Mouse (Mus musculus) spleen, postnatal 36 days (tissue): Measurements from ENCODE around the gene Pdxk.
A peak's percentile ranks its signal among the peaks of the same experiment; 100 is the strongest.
"Not testable (repeated sequence)": the region's sequence is repeated elsewhere in the genome, so short reads cannot be mapped to it uniquely, and the experiment has no call there.

Experiments used
- DNase-seq, 2 experiments: peaks; one replicate each; pipeline ENCODE4 v3.0.0; 2022; ENCODE audit warnings: low spot score in 2 of 2, mixed read lengths in 1 of 2

The Pdxk gene

GRCm38 (mm10) chr10:78420929-78421328, 43.8 kb downstream of the Pdxk start:
- DNase-seq = no peak

GRCm38 (mm10) chr10:78418791-78419190, 46.0 kb downstream of the Pdxk start:
- no peak for DNase-seq

- no peak for DNase-seq
Observed at GRCm38 (mm10) chr10:78417888-78418287, 46.9 kb downstream of the Pdxk start.

GRCm38 (mm10) chr10:78414936-78415335, 49.8 kb downstream of the Pdxk start:
- DNase-seq = not testable (repeated sequence)

DNA sequence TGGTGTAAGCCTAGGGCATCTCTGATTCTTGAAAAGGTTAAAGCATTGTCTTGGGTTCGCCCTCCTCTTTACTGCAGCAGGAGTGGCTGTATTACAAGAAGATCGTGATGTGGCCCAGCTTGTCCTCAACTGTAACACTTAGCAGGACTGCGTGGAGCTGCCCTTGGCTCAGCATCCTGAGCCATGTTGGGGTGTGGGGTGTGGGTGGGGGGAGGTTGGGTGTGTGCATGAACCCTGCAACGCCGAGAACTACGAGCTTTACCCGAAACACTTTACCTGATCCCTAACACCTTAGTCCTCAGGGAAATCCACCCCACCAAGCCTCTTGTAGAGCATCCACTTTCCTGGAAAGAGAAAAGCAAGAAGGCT, 51.6 kb downstream of the Pdxk start:
- no peak for DNase-seq

DNA sequence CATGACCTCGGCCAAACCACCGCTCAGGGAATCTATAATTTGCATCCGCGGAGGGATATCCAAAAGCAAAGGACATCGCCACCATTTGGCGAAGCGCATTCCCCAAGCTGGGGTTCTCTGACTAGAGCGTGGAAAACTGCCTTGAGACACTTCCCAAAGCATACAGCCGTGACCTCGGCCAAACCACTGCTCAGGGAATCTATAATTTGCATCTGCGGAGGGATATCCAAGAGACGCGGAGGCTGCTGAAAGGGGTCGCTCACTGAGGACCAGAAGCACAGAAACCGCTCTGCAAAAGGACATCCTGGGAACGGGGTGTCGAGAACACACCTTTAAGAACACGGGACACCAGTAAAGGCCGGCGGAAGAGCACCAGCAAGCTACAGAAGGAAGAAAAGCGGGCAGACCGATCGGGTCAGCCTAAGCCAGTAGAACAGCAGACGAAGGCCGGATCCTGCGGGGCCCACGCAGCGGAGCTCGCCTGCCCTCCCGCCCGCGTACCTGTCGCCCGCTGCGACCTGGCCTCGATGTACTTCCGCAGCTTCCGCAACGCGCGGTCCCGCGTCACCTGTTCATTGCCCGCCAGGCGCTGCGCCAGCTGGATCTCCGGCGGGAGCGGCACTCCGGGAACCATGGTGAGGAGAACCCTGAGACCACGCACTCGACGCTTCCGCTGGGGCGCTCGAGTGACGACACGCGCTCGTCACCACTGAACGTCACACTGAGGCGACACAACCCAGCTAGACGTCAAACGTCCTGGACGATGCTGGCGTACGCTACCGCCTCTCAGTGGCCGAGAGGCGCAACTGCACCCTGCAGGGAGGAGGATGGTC, 52.2 kb downstream of the Pdxk start, which contains the start of gene Rrp1:
TSS of gene Rrp1 (minus strand) at position 725 of the 833 bp plus-strand sequence.
- DNase-seq = peak; percentile 90 to 92

DNA sequence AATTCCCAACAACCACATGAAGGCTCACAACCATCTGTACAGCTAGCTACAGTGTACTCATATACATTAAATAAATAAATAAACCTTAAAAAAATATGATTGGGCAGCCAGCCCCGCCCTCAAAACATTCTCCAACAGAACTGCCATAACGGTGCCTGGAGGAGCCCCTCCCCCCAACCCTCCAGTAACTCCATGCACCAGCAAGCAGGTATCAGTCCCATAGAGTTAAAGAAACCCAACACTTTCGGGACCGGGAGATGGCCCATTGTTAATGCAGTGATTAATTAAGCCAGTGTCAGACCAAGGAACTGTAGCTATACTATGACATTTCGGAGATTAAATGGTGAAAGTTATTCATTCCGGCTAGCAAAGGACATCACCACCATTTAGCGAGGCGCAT, 52.9 kb downstream of the Pdxk start:
- DNase-seq = no peak

DNA sequence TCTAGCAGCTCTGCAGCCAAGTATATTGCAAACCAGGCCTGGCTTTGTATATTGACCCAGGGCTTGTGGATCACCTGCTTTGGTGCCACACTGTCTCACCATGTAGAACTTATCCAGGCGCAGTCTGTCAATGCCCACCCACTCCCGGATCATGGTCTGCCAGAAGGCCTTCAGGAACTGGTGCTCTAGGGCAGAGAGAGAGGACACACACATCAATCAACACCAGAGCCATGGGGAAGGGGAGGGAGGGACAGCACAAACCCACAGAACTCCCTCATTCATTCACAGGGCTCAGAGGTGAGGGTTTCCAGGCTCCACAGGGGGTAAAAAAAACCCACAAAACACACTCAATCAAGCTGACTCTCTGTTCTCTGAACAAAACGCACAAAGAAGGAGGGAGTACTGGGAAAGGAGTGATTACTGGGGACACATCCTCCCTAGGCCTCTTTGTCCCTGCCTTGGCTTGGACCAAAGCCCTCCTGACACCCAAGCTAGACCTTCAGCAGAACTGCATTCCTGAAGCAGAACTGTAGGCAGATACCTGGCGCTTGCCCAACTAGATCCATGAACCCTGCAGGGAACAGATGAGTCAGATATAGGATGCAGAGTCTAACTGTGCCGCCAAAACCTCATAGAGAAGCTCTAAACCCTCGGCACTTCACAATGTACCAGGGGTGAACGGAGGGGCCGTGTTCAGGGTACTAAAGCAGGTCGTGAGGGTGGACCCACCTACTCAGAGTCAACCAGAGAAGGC, 55.6 kb downstream of the Pdxk start:
- no peak for DNase-seq

- DNase-seq = no peak
Observed at GRCm38 (mm10) chr10:78407132-78407531, 57.6 kb downstream of the Pdxk start.

- DNase-seq = no peak
Observed at GRCm38 (mm10) chr10:78406152-78406551, 58.6 kb downstream of the Pdxk start.

GRCm38 (mm10) chr10:78402301-78402922, 62.4 kb downstream of the Pdxk start:
- no peak for DNase-seq

- DNase-seq = no peak
Observed at GRCm38 (mm10) chr10:78401127-78401526, 63.6 kb downstream of the Pdxk start.

GRCm38 (mm10) chr10:78399090-78399657, 65.6 kb downstream of the Pdxk start:
- peak; percentile 36 to 44 for DNase-seq

DNA sequence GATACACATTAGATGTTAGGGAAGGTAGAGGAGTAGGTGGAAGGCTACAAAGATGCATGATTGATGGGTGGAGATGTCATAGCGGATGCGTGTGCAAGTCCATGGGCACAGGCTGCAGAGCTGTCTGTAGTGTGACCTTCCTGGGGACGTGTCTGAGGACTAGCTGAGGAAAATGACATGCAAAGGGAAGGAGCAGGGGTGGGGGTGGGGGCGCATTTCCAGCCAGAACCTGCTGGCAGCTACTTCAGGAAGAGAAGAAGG, 68.2 kb downstream of the Pdxk start:
- no peak for DNase-seq

- peak; percentile 80 to 82 for DNase-seq
Observed at GRCm38 (mm10) chr10:78395819-78396624, 68.8 kb downstream of the Pdxk start.

GRCm38 (mm10) chr10:78395377-78395776, 69.4 kb downstream of the Pdxk start:
- DNase-seq = no peak

DNA sequence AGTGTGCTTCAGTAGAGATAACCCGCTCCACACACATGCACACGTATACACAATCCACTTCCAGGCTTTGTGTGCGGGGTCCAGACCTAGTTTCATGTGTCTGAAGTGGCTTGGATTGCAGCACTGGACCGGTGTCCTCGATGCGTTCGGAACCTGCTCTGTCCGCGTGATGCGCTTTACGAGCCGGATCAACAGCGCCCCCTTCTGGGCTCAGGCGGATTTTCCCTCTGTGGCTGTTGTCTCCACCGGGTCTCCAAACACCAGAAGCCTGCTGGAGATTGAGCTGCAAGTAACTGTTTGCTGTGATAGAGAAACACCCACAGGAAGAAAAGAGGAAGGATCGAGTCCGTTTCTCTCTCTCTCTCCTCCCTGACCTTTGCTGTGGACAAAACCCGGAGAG, 72.7 kb downstream of the Pdxk start:
- DNase-seq = peak; percentile 69 to 71

GRCm38 (mm10) chr10:78390982-78391470, 73.7 kb downstream of the Pdxk start:
- no peak for DNase-seq

- no peak for DNase-seq
Observed at GRCm38 (mm10) chr10:78388216-78388980, 76.4 kb downstream of the Pdxk start.
